8 mouse cellular contexts compared by ENCODE assay signal in the genomic region with DNA sequence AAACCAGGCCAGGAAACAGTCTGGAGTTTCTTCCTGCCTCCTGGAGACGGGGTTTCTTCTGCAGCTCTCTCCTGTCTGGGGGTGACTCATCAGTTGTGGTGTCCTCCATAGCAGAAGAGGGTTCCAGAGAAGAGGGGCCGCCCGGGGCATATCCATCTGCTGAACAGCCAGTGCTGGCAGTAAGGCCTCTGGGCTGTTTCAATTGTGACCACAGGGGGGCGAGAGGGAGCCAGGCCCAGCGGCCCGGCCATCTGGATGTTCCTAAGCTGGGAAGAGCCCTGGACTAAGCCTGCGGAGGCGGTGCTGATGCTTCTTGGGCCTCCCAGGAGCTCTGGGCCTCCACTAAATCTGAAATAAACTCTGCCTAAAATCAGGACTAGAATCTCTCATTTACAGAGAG. TPM values are rescaled to one million over a fixed set of nuclear protein-coding genes. Genes with fewer than 3 reads are reported as not detected.
DNase-seq lines count a peak whose midpoint lies in the region; ATAC-seq and TF ChIP-seq lines count a peak whose summit lies in the region.

No protein-coding gene starts in this region.

- intact Hi-C loops in left cerebral cortex, postnatal 4 days (cut with DNase I) = loop anchor here (10.0 kb wide), 1 partner anchor 129 kb away; no protein-coding TSS in a partner anchor

- no peaks in the 10 kb centered on the region for H3K9me3 ChIP-seq in heart, embryonic 11.5 days (replicated peaks; ENCODE audit: control insufficient read depth, low read length)
- H3K9me3 ChIP-seq in midbrain, postnatal 0 days (ENCODE audit: low read length) = no peaks in the 10 kb centered on the region

- H3K4me1 ChIP-seq in heart, embryonic 11.5 days (ENCODE audit: control insufficient read depth, insufficient read depth, low read length) = no peaks in the 10 kb centered on the region
- H3K4me1 ChIP-seq in midbrain, postnatal 0 days (ENCODE audit: insufficient read depth, low read length) = no peaks in the 10 kb centered on the region

- peak; percentile 97 for DNase-seq in heart, adult 11 months
- peak; percentile 87 for DNase-seq in embryo, embryonic 10 days (ENCODE audit: low spot score)
- peak; percentile 80 for DNase-seq in gastrocnemius, postnatal 25 days
- peak; percentile 86 for DNase-seq in kidney, adult 18-20 months
- DNase-seq in left cerebral cortex, postnatal 4 days = peak; percentile 96
- DNase-seq in midbrain, postnatal 0 days (ENCODE audit: low spot score) = peak; percentile 91
- peak; percentile 27 to 41 for DNase-seq in spleen, postnatal 36 days (ENCODE audit: low spot score in 2 of 2)

- no peak for ATAC-seq in heart, embryonic 11.5 days (replicated peaks; ENCODE audit: insufficient number of reproducible peaks, low FRiP score, low TSS enrichment)
- no peak; the same call in 1 of the 2 replicates for ATAC-seq in midbrain, postnatal 0 days (ENCODE audit: low FRiP score)

- TF ChIP-seq CTCF in midbrain, postnatal 0 days (IDR thresholded peaks at IDR 0.05) = peak; percentile 89

- no peaks in the 10 kb centered on the region for H3K36me3 ChIP-seq in heart, embryonic 11.5 days (ENCODE audit: control insufficient read depth, insufficient read depth, low read length)
- H3K36me3 ChIP-seq in midbrain, postnatal 0 days (ENCODE audit: insufficient read depth, low read length) = no peaks in the 10 kb centered on the region

- no peak overlapping the region for H3K27ac ChIP-seq in heart, embryonic 11.5 days (ENCODE audit: low read depth, low read length)
- no peak overlapping the region for H3K27ac ChIP-seq in midbrain, postnatal 0 days (ENCODE audit: low read depth, low read length)

- 9% methylated on average over 8 of the region's 8 CpGs for WGBS in heart, embryonic 11.5 days (ENCODE audit: insufficient replicate concordance)
- WGBS in midbrain, postnatal 0 days = 6% methylated on average over 8 of the region's 8 CpGs

- no peak overlapping the region for H3K4me2 ChIP-seq in heart, embryonic 11.5 days
- H3K4me2 ChIP-seq in midbrain, postnatal 0 days (ENCODE audit: low read depth, low read length, poor library complexity, severe bottlenecking) = no peak overlapping the region

- H3K9ac ChIP-seq in heart, embryonic 11.5 days (ENCODE audit: low read depth, low read length) = no peak overlapping the region
- H3K9ac ChIP-seq in midbrain, postnatal 0 days (replicated peaks; ENCODE audit: low read length, poor library complexity, severe bottlenecking) = no peak overlapping the region

- no peak overlapping the region for H3K4me3 ChIP-seq in heart, embryonic 11.5 days (ENCODE audit: low read depth, low read length)
- H3K4me3 ChIP-seq in midbrain, postnatal 0 days (ENCODE audit: low read depth, low read length) = no peak overlapping the region

- H3K27me3 ChIP-seq in heart, embryonic 11.5 days (ENCODE audit: control insufficient read depth, insufficient read depth, low read length) = no peaks in the 10 kb centered on the region
- no peaks in the 10 kb centered on the region for H3K27me3 ChIP-seq in midbrain, postnatal 0 days (ENCODE audit: insufficient read depth, low read length)

RNA-seq across cellular contexts. Expression of a gene that starts 5.8 kb away (rescaled TPM):
- 1.7 and 1.8 TPM in 2 replicates for polyA plus RNA-seq in heart, embryonic 11.5 days (2014; fragmentation: Nextera tagmentation; extraction: Ambion mirVana)
- total RNA-seq in gastrocnemius, postnatal 25 days (2021) = 10 to 100 TPM; 45.0 to 47.1 TPM
- 10 to 100 TPM; 85.6 to 92.9 TPM for total RNA-seq in left cerebral cortex, postnatal 4 days (2021)
- total RNA-seq in midbrain, postnatal 0 days (2014; rRNA removed) = 64.7 and 81.3 TPM in 2 replicates
- polyA plus RNA-seq in midbrain, postnatal 0 days (2015; fragmentation: Nextera tagmentation; extraction: Ambion mirVana) = 12.7 and 16.9 TPM in 2 replicates

RNA-seq across cellular contexts. Expression of a gene that starts 28.8 kb away (rescaled TPM):
- 49.5 and 51.4 TPM in 2 replicates for polyA plus RNA-seq in heart, embryonic 11.5 days (2014; fragmentation: Nextera tagmentation; extraction: Ambion mirVana)
- total RNA-seq in gastrocnemius, postnatal 25 days (2021) = 100 to 1,000 TPM; 138 to 143 TPM
- total RNA-seq in left cerebral cortex, postnatal 4 days (2021) = 100 to 1,000 TPM in 1 of 2 experiments, 10 to 100 TPM in 1; 95.4 to 103 TPM
- 72.2 and 90.9 TPM in 2 replicates for total RNA-seq in midbrain, postnatal 0 days (2014; rRNA removed)
- polyA plus RNA-seq in midbrain, postnatal 0 days (2015; fragmentation: Nextera tagmentation; extraction: Ambion mirVana) = 41.3 and 45.2 TPM in 2 replicates

Comparison
In these comparisons a context has a peak if more than half of its experiments do, and no peak if none do; other contexts are left out.
1. DNase-seq: peak in every context shown above with its lines; median percentile 97 in heart, adult 11 months; 96 in left cerebral cortex, postnatal 4 days; 91 in midbrain, postnatal 0 days; 87 in embryo, embryonic 10 days; 86 in kidney, adult 18-20 months; 80 in gastrocnemius, postnatal 25 days; 34 in spleen, postnatal 36 days.